Comparison of ENCODE assay signal across 8 mouse cellular contexts in the genomic region with DNA sequence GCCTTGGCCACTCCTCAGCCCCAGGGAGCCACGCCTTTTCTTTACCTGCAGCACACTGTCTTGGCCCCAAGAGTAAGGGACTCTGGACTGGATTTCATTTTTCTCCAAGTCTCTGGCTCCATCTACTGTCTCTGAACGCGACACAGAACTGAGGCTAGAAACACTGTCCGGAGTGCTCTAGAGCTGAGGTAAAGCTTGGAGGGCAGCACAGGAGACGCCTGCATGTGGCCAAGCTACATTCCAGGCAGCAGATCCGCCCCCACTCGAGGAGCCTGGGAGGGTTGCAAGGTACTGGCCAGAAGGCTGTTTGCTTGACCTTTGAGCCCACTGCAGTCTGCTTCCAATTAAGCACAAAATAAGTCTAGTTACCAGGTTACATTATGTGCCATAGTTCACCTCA.
A peak's percentile ranks its signal among the peaks of the same experiment; 100 is the strongest.
DNase-seq lines count a peak whose midpoint lies in the region; ATAC-seq lines count a peak whose summit lies in the region.
"Had no signal": no experiment of that assay in that cellular context is flagged by ENCODE, and none has a peak within 500 bp of the region (broad histone marks: within the 10 kb centered on the region; RNA-seq: fewer than 3 reads in every experiment).

No protein-coding gene starts in this region.

- H3K27me3 ChIP-seq in midbrain, embryonic 10.5 days (ENCODE audit: low read depth, poor library complexity, severe bottlenecking) = no peaks in the 10 kb centered on the region
- no peaks in the 10 kb centered on the region for H3K27me3 ChIP-seq in midbrain, embryonic 13.5 days
- no peaks in the 10 kb centered on the region for H3K27me3 ChIP-seq in kidney, embryonic 15.5 days

- DNase-seq in midbrain, embryonic 10.5 days (ENCODE audit: low spot score) = peak; percentile 41
- DNase-seq in embryo, embryonic 11 days = peak; percentile 75
- DNase-seq in lung, postnatal 4 days = peak; percentile 68 to 86
- DNase-seq in right cerebral cortex, postnatal 4 days = no peak
- DNase-seq in gastrocnemius, adult 8-10 months (ENCODE audit: low spot score in 2 of 2) = no peak

- WGBS in midbrain, embryonic 10.5 days = 50% methylated on average over 7 of the region's 7 CpGs
- 59% methylated on average over 7 of the region's 7 CpGs for WGBS in midbrain, embryonic 13.5 days
- WGBS in kidney, embryonic 15.5 days = 24% methylated on average over 7 of the region's 7 CpGs

- H3K9me3 ChIP-seq in midbrain, embryonic 10.5 days (replicated peaks) = no peaks in the 10 kb centered on the region
- no peaks in the 10 kb centered on the region for H3K9me3 ChIP-seq in midbrain, embryonic 13.5 days
- H3K9me3 ChIP-seq in kidney, embryonic 15.5 days (replicated peaks) = no peaks in the 10 kb centered on the region

- no peak overlapping the region for H3K4me3 ChIP-seq in midbrain, embryonic 10.5 days
- H3K4me3 ChIP-seq in midbrain, embryonic 13.5 days (replicated peaks) = no peak overlapping the region
- no peak overlapping the region for H3K4me3 ChIP-seq in kidney, embryonic 15.5 days (replicated peaks)

- peaks cover 4% of the 10 kb centered on the region; the same call in 1 of the 2 replicates for H3K4me1 ChIP-seq in midbrain, embryonic 10.5 days
- 0 out of 2 replicates have a peak, but pooled peaks cover 4% of the 10 kb centered on the region for H3K4me1 ChIP-seq in midbrain, embryonic 13.5 days (replicated peaks)
- peaks cover 12% of the 10 kb centered on the region for H3K4me1 ChIP-seq in kidney, embryonic 15.5 days

- H3K36me3 ChIP-seq in midbrain, embryonic 10.5 days = no peaks in the 10 kb centered on the region
- H3K36me3 ChIP-seq in midbrain, embryonic 13.5 days = no peaks in the 10 kb centered on the region
- H3K36me3 ChIP-seq in kidney, embryonic 15.5 days = no peaks in the 10 kb centered on the region

- ATAC-seq in midbrain, embryonic 13.5 days = no peak
- peak; percentile 88 for ATAC-seq in kidney, embryonic 15.5 days (replicated peaks; ENCODE audit: low FRiP score)

- H3K9ac ChIP-seq in midbrain, embryonic 13.5 days (replicated peaks) = no peak overlapping the region
- H3K9ac ChIP-seq in kidney, embryonic 15.5 days = no peak overlapping the region

- no peak overlapping the region for H3K27ac ChIP-seq in midbrain, embryonic 10.5 days (replicated peaks)
- H3K27ac ChIP-seq in midbrain, embryonic 13.5 days = no peak overlapping the region
- no peak overlapping the region for H3K27ac ChIP-seq in kidney, embryonic 15.5 days
- H3K27ac ChIP-seq: macrophage had no signal

- H3K4me2 ChIP-seq in midbrain, embryonic 13.5 days (replicated peaks) = no peak overlapping the region
- no peak overlapping the region for H3K4me2 ChIP-seq in kidney, embryonic 15.5 days

Comparison
In these comparisons a context has a peak if more than half of its experiments do, and no peak if none do; other contexts are left out.
1. DNase-seq: peak in midbrain, embryonic 10.5 days (single experiment), embryo, embryonic 11 days (single experiment) and lung, postnatal 4 days (2 of 2); none in right cerebral cortex, postnatal 4 days (single experiment) and gastrocnemius, adult 8-10 months (0 of 2).